Mouse (Mus musculus) mouse trophoblast stem cell (cell line): ENCODE measurements around the gene Ipcef1.
"Not testable (repeated sequence)": the region's sequence is repeated elsewhere in the genome, so short reads cannot be mapped to it uniquely, and the experiment has no call there.

Source experiments
- in situ Hi-C, 2 experiments: fragments of 300-500 bp; cut with MseI, MboI; formaldehyde crosslinking; loops; 2 replicates in 1 of 2; 3 replicates in 1 of 2; pipeline ENCODE4 v1.15.1; 2025

Gene Ipcef1

DNA sequence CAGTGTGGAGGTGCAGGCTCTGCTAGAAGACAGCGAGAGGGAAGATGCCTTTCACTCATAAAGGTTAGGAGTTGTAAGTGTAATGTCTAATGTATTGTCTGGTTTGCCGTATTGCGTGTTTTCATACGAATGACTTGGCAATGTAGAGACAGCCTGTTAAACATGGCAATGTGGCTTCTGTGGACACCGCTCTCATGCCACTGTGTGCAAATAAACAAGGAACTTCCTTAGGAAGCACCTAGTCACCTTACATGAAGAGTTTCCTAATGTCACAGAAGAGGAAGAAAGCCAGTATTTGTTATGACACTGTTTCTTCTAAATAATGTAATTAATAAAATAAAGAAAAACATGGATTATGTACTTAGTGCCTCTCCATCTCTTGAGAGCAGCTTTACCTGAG, 15.1 kb downstream of the Ipcef1 start:
- in situ Hi-C loops: no loop called here

DNA sequence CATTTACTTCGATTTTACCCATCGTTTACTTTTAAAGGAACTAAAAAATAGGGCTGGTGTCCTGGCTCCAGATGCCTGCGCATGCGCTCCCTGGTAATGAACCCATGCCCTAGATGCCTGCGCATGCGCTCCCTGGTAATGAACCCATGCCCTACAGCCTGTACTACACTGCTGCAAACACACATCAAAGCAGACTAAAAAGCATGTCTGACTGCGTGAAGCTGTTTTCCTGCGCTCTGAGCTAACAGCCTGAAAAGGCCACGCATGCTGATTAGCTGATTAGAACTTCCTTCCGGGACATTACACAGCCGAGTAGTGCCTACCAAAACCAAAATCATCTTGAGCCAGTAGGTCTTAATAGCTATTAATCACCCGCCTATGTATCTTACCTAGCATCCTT, 16.7 kb downstream of the Ipcef1 start:
- in situ Hi-C loops: no loop called here

DNA sequence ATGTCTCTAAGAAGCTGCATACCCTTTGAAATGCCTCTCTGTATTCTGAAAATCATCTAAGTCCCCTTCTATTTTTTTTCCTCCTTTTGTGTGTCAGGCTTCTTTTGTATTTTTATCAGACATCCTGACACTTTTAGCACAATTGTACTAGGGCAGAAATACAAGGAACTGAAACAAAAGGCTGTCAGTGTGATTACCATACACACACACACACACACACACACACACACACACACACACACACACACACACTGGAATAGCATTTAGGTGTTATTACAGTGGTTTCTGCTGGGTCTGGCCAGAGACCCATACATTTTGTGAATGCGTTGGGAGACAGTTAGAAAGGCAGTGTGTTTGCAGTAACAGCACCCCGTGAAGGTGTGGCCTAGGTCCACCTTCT, 18.8 kb downstream of the Ipcef1 start:
- in situ Hi-C loops: no loop called here

DNA sequence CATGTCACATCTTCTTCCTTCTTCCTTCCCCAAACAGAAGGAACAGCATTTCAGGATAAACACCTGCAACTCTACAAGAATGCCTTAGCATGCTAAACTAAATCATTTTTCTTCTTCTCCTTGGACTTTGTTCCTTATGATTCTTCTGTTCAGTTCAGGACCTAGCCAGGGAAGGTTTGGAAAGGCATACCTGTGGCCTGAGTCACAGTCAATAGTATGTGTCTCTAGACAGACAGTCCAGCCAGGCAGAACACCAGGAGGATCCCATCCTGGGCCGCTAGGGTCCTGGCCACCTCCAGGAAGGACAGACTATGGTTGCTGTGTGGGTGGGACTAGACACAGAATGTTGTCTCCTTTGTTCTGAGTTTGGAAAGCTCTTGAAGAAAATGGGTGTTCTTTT, 27.2 kb downstream of the Ipcef1 start:
- in situ Hi-C loops: no loop called here

DNA sequence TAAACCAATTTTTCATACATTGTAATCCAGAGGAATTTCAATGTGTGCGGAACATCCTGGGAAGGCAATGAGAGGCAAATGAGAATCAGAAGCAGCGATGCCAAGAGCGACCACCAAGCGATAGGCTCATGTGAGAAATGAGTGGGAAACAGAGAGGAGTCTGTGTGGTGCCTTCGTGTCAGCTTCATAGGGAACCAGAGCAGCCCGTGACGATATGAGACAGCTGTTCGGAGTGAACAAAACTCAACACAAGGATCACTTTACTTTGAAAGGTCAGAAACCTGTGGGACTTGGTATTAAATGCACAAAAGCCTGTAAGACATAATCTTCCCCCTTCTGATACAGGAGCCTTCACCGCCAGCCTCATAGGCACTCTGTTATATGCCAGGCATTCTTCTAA, 31.7 kb downstream of the Ipcef1 start:
- in situ Hi-C loops: no loop called here

DNA sequence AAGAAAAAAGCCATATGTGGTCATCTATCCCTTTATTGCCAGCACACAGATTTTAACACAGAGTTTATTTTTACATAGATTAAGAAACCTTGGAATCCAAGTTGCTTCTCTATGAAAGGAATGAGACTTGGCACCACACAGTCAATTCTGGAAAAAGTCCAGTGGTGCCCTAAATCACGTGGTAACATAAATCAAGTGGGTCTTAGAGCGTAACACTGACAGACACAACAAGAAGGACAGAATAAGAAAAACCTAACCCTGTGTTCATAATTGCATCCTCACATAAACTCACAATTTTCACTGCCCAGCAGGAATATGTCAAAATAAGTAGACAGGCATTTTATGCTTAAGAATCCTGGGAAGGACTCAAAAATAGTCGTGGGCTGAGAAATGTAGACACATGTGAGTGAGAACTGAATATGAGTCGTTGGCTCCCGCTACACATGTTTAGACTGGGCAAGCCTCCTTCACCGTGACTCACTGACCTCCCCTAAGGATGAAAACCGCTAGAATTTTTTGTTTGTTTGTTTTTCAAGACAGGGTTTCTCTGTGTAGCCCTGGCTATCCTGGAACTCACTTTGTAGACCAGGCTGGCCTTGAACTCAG, 32.4 kb downstream of the Ipcef1 start:
- in situ Hi-C loops: no loop called here

DNA sequence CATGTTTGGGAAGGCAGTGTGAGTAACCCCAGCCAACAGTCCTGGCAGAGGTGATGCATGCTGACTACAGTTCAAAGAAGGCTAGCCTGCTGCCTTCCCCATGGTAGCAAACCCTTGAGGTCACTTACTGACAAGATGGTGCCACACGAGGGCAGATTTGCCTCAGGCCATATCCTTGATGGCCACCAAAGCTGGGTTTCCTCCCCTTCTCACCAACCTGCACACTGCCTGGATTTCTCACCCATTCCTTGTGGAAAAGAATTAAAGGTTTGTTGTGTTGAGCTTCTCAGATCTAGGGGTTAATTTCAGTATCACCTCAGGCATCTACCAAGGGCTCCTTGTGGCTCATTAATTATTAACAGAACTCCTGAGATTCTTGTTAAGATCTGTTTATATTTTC, 37.1 kb downstream of the Ipcef1 start:
- in situ Hi-C loops: no loop called here

DNA sequence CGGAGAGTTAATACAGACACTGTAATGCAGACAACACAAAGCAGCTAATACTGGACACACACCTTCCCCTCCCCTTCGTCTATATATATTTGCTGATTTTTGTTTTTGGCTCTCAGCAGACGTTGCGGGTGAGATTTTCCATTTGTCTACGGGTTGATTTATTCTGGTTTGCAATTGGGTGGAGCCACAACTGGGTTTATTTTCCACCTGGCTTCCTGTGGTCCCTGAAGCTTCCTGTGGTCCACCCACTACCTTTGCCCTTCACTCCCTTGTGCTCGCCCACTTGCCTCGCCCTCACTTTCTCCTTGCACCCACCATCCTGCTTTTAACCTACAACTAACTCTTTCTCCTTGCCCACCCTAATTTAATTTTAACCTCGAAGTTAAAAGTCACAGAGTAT, 41.7 kb downstream of the Ipcef1 start:
- in situ Hi-C loops: no loop called here

DNA sequence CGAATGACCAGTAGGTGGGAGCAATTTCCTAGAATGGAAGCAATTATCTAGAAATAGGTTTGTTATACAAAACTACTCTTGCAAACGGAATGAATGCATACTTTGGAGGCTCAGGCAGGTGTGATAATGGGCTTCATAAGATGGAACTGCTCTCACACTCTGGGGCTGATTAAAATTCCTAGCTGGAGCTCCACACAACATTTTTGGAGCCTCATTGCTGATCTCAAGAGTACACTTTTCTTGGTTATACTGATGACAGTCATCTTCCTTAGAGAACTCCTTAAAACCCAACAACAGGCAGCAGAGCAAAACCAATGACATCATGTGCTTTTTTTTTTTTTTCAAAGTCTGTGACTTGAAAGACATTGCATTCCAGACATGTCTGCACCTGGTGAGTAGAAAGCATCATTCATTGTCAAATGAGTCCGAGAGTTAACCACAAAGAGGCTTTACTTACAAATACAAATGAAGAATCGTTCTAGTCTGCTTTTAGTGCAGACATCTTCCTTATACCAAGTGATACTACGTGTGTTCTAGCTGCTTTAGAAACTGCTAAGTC, 47.2 kb downstream of the Ipcef1 start:
- in situ Hi-C loops: no loop called here

DNA sequence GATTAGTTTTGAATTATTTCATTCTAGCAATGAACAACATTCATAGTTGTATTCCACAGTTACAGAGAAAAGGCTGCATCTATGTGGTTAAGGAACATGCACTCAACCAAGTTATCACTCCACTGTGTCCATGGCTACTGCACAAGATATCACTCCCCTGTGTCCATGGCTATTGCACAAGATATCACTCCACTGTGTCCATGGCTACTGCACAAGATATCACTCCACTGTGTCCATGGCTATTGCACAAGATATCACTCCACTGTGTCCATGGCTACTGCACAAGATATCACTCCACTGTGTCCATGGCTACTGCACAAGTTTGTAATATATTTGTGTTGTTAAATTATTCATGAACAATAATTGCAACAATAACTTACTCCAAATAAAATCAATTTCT, 48.4 kb downstream of the Ipcef1 start:
- in situ Hi-C loops: not testable (repeated sequence)

DNA sequence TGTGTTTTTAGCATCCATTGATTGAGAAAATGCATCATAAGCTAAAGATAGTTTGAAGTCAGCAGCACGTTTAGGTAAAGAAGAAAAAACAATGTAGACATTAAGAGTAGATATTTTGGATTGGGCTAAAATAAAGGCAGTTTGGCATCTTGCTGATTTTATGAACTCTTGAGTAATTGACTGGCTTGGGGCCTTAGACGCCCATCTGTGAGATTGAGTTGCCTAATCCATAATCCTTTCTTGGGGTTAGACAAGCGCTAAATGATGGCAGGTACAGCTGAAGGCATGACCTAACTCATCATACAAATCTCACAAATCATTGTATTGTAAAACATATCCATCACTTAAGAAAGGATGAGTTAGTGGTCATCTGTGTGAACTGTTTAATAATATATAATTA, 52.9 kb downstream of the Ipcef1 start:
- in situ Hi-C loops: no loop called here

DNA sequence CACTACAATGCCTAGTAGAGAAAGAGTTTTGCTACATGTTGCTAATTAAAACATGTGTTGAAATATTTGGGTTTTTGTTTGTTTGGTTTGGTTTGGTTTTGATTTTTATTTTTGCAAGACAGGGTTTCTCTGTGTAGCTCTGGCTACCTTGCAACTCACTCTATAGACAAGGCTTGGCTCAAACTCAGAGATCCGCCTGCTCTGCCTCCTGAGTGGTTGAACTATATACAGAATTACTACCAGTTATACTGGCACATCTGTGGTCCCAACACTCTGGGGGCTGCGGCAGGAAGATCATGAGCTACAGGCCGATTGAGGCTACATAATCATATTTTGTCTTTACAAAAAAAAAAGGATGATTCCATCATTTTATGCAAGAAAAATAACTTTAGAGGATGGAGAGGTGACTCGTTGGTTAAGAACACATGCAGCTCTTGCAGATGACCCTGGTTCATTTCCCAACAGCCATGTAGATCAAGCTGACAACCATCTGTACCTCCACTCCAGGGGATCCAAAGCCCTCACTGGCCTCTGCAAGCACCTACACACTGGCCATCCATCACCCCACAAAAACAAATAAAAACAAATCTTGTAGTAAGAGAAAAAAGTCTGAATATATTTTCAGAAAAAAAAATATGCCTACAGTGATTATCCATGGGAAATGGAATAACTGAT, 53.6 kb downstream of the Ipcef1 start:
- in situ Hi-C loops: no loop called here

DNA sequence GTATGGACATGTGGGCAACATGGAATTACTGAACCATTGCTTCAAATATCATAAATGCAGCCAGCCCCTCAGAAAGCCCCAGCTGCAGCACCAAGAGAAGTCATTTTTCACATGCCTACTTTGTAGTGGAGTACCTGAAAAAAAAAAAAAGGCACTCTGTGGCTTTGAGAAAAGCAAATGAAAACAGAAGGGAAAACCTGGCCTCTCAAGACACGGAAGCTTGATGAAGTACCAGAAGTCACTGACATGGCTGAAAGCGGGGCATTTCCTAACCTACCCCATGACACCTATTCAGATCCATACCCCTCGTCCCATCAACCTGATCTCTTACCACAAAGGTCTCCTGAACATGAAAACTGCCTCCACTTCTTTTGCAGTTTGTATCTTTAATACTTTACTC, 55.4 kb downstream of the Ipcef1 start:
- in situ Hi-C loops: no loop called here

DNA sequence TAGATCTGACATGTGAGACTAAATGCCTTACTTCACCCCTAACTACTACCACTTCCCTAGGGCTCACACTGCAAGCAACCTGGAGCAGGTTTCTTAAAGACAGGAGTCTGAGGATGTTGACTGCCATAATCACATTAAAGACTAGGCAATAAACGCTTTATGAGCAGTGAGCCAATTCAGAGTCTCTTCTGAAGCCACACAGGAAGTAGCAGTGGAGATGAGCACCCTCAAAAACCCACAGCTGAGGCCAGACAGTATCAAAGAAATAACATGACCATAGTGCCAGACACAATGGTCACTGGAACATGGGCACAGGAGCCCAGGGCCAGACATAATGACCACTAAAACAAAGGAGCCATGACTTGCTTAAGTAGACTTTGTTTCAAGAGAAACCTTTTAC, 63.7 kb downstream of the Ipcef1 start:
- in situ Hi-C loops: no loop called here

DNA sequence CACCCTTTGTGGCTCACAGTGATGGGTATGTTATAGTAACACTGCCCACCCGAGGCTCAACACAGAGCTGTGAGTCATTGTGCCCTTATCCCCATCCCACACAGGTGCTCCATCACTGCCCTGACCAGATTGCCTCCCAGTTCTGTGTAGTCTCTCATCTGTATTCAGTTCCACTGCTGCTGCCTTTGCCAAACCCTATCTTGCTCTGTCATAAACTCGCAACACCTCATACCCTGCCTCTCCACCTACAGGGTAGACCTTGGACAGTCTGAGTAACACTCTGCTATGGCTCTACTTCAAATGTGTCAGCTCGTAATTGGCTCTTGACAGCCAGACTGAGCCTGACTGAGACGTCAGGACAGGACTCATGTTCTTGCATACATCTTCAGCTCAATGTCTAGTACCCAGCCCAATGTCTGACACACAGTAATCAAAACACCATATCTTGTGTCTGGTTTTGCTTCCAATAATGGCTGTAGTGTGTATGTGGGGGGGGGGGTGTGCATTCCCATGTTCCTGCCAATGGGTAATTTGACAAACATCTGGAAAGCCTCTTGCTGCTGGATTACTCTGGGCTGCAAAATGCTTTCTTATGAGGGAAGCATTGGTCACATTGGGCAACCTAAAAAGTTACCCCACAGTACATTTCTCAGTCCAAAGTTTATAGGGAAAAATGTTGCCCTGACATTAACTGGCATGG, 64.7 kb downstream of the Ipcef1 start:
- in situ Hi-C loops: no loop called here

DNA sequence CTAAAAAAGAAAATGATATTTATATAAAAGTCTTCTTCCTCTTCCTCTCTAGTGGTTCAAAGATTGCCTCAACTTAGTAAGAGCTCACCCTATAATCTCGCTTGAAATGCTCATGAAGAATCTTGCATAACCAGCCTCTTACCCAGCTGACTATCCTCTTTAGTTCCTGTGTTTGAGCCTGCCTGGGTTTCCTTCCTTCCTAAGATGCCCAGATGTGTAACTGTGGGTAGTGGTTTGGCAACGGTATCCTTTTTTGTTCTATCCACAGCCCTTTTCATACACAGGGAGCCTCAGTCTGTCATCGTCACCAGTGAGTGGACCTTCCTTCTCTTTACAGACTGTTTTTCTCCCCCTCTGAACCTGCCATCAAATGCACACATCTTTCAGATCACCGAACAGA, 66.0 kb downstream of the Ipcef1 start:
- in situ Hi-C loops: no loop called here

DNA sequence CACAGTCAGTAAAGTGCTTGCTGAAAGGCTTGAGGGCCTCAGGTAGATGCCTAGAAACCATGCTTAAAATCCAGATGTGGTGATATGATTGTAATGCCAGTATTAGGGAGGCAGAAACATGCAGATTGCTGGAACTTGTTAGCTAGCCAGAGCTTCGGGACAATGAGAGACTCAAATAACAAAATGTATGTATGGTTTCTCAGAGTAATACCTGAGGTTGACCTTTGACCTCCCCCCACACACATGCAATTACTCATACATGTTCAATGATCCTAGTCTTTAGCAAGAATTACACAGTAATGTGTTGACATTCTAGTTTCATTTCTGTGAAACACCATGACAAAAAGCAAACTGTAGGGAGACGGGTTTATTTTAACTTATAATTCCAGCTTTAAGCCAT, 68.8 kb downstream of the Ipcef1 start:
- in situ Hi-C loops: no loop called here

DNA sequence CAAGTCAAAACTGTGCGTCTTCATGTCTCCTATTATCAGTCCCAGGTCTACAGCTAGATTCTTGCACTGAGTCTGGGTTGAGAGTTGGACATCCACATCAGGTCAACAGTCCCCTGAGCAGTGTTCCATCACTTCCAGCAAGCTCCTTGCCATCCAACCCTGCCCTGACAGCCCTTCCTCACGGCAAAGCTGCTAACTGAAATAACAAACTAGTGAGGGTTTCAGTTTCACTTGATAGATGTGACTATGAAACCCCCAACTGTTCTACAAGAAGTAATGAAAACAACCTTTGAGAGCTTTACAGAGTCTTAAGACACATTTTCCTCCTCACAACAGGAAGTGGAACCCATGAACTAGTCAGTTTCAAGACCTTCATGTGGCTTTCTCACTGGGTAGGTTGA, 69.5 kb downstream of the Ipcef1 start:
- in situ Hi-C loops: no loop called here

DNA sequence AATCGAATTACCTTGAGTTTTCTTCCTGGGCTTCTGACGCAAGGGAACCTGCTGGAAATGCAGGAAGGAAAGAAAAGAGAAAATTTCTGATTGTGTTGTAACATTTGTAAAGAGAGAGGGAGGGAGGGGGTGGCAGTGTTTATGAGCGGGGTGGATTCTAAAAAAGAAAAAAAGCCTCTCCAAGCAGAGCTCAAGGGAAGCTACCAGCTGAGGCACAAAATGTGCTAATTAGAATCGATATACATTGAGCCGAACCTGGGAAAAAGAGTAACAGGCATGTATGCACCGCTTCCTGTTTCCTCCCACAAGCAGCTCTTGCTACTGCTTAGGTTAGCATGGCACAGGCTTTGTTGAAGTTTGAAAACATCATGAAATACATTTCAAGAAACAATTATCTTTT, 72.0 kb downstream of the Ipcef1 start:
- in situ Hi-C loops: no loop called here

DNA sequence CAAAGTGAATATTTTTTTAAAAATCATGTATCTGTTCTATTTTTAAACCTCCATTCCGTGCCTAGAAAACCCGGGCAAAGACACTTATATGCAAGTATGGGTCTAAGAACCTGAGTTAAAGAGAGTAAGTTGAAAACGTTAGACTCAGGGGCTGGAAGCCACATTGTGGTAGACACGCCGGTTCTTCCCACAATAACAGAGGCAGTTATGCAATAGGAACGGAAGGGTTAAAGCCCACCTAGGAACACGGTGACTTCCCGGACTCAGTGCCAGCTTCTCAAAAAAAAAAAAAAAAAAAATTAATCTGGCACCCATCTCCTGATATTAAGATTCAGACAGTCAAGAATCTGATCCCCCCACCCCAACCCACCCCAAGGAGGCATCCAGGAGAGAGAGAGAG, 72.5 kb downstream of the Ipcef1 start:
- in situ Hi-C loops: no loop called here

DNA sequence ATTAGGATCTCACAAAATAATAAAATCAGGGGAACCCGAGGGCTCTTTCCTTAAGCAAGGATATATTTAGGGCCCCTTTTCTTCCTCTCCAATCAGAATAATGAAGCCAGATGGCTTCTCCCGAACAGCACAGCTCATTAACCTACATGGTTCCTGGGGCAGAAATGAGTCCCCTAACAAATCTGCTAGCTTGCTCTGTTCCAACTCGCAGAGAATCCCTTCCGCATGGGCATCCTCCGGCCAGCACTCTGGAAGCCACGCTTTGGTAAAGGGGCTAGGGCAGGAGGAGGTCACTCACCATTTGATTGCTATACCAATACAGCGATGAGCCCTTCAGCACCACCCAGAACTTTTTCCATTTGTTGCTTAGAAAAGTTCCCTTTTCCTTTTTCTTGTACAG, 73.1 kb downstream of the Ipcef1 start:
- in situ Hi-C loops: no loop called here

DNA sequence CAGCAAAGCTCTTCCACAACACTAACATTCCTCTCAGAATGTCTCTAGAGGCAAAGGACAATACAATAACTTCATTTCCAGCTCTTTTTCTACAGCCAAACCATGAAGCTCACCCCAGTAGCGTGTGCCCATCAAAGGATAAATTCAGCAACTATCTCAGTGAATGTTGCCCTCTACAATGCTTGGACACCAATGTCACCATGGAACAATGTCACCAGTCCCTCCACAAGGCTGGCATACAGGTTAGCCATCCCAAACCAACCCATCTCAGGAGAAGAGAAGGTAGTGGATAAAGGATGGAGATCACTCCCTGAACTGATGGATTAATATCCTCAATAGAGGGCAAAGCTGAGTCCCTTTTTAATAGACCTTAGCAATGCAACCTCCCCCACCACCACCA, 73.5 kb downstream of the Ipcef1 start:
- in situ Hi-C loops: no loop called here

DNA sequence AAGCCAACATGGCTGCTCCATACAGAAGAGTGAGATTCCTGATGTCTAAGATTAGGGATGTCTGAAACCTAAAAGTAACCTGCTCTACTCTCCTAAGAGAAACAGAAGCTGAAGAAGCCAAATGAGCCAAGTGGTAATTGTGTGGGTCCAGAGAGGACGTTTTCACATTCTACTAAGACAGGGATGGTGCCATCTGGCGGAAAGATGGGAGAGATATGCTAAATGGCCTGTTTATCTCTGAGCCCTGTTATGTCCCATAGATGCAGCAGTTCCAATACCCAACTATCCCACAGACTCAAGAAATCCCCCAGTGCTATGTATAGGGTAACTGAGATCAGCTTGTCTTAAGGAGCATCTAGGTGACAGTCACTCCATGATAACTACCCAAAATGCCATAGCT, 74.4 kb downstream of the Ipcef1 start:
- in situ Hi-C loops: no loop called here
